Mouse (Mus musculus) forelimb bud, embryonic 11.5 days (tissue): ENCODE data around the gene Gm37240.

Experiments used
- DNase-seq: peaks from one replicate; pipeline ENCODE4 v3.0.0-alpha.2; 2012; ENCODE audit warnings: low read depth, low spot score

Gene Gm37240

DNA sequence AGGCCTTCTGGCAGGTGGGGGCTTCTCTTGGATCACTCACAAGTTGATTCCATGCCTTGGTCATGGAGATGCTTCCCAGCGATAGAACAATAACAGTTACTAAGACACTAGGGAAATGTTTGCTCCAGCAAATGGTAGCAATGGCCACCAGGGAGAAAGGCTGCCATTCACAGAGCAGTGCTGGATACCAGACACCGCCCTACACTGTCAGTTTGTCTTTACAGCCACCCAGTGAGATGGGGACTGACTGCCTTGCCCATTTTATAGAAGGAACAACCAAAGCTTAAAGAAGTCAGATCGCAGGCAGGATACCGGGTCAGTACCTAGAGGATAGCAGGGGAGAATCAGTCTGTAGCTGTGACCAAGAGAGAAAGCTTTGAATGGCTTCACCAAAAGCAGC is 129.9 kb downstream of the Gm37240 start:
- no peak for DNase-seq

DNA sequence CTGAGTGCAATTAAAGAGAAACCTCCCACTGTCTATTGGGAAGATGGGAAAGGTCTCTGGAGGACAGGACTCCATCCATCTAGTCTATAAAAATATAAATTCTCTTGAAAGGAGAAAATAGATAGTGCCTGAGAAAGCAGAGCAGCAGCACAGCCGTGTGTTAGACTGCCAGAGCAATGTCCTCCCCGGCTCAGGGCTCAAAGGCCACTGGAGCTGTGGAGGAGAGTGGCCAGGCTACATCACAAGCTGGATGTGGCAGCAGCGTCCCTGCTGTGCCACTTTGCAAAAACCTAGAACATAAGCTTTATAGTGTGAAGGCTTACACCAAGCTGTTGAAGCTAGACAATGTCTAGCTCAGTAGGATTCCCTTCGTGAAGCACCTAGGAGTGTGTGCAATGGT is 138.0 kb downstream of the Gm37240 start:
- DNase-seq: no peak

DNA sequence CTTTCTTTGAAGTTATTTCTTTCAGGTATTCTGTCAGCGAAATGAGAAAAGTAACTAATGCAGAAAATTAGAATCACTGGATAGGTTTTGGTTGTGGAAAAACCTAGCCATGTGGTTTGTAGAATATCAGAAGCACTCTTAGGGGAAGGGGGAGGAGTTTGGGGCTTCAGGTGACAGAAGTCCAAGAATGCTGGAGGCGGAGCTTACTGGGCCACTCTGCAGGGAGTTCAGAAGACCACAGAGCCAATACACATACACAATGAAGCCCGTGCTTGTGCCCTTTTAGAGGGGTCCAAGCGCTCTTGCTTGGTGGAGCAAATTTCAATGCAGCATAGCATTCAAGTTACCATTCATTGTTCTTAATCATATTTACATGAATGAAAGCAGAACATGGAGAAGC is 138.5 kb downstream of the Gm37240 start:
- no peak for DNase-seq

DNA sequence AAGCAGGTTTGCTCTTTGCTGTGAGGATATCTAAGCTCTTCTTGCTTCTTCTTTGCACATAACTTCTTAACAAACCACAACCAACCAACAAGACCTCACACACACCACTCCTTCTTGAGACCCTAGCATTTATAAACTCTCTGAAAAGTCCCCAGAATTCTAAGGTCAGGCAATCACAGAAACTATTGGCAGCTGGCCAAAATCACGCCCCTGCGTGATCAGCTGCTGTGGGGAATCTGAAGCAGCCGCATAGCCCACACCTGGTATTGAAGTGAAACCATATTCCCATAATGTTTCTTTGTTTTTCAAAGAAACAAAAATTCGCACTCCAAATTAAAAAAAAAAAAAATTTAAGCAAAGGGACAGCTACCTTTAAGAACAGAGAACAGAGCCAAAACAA is 141.2 kb downstream of the Gm37240 start:
- DNase-seq: peak; percentile 46

DNA sequence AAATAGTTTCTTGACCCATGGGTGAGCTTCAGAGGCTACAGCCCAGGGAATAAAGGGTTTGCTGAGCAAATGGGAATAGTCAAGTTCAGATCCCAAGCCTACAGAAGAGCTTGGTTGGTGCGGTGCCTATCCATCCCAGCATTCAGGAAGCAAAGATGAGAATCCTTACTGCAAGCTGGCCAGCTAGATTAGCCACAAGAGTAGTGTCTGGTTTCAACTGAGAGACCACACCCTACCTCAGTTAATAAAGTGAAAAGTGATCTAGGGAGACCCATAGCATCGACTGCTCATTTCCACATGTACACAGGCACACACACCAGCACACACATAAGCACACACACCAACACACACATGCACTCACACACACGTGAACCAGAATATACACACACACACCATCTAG is 145.6 kb downstream of the Gm37240 start:
- no peak for DNase-seq

DNA sequence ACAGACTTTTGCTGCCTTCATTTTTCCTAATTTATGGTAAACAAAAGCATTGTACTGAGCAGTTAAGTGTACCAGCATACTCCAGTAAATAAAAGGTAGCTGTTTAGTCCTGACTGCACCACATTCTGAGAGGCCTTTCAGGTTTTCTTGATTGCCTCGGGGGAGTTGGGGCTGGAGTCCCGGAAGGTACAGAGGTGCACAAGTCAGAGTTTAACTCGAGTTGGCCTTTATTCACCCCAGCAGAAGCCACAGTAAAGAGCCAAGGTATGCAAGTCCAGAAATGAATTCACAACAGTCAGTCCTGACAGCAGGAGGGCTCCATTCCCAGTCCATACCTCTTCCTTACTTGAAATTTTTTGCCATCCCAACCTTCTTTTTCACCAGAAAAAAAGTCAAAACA is 148.7 kb downstream of the Gm37240 start:
- DNase-seq: no peak

DNA sequence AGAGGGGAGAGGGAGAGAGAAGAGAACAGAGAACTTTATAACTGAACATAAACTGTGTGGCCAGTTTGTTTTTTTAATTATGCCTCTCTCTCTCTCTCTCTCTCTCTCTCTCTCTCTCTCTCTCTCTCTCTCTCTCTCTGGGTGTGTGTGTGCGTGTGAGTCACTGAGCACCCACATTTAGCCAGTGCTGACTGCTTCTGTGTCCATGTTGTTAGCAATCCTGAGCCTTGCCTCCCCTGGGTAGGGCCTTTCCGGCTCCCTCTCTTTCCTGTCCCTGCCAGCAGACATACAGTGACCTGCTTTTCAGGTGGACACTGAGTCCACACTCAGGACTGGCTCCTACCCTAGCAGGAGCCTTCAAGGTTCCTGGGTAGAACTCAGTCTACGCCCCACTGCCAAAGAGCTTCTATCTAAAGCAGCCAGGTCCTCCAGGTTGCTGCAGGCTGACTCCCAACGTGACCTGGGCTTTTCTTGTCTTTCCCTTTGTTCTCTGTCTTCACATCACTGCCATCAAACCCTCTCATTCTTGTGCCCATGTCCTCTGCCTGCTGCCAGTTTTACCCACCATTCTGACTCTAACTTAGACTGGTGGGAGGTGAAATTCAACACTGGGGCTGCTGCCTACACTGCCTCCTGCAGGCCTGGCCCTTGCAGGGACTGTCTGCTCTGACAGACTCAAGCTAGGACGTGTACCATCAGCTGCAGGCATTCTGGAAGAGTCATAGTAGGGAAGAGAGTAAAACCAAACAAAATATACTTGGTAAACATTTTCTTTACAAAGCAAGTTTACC is 153.2 kb downstream of the Gm37240 start:
- no peak for DNase-seq

DNA sequence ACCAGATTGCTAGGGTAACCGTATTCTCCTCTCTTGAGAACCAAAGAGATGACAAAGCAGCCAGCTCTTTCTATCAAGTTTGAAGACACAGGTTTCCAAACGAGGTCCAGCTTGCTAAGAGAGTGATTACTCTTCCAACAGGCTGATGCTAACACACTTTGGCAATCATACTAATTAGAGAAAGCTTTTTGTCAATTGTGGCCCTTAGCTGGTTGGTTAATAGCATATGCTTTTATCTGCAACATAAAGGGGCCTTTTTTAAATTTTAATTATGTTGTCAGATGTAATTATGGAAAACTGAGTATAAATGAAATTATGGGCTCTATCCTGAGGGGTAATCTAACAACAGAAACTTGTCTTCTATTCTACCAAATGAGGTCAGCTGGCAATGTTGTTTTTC is 160.1 kb downstream of the Gm37240 start:
- DNase-seq: no peak

DNA sequence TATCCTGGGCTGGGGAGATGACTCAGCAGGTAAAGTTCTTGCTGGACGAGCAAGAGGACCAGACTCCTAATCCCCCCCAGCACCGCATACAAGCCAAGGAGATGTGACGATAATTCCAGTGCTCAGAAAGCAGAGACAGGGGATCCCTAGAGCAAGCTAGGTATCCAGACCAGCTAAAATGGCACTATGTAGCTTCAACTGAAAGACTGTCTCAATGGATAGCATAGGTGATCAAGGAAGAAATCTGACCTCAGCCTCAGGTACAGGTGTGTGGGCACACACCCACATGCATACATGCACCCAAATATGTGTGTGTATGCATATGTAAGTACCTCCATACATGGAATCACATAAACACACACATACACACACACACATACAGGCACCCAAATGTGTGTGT is 161.3 kb downstream of the Gm37240 start:
- no peak for DNase-seq

DNA sequence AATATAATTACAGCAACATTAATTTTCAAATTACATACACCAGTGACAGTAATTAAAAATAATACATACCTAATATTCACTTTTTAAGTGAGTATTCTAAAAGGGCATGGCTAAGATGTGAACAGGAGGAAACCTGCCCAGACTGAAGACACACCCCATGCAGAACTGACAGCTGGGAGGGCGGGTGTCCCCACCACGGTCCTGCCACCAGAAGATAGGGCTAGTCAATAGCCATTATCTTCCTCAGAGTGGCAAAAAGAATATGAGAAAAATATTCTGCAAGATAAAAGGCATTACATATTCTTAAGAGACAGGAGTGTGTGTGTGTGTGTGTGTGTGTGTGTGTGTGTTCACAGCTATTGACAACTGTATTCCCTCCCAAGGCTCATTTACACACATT is 162.2 kb downstream of the Gm37240 start:
- no peak for DNase-seq

DNA sequence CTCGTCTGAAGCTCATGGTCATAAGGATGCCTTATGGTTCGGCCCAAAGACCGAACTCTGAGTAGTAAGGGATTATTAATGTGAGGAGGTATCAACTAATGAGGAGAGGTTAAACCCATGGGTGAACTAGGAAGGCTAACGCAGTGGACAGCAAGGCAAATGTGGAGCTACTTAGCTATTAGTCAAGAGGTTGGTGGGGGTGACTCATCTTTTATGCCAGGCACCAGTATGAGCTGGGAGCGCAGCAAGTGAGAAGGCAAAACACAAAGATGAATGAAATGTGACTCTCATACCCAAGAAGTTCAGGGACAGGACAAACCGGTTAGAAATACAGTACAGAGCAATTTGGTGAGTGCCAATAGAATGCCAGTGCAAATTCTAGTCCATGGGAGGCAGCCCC is 164.7 kb downstream of the Gm37240 start:
- no peak for DNase-seq

DNA sequence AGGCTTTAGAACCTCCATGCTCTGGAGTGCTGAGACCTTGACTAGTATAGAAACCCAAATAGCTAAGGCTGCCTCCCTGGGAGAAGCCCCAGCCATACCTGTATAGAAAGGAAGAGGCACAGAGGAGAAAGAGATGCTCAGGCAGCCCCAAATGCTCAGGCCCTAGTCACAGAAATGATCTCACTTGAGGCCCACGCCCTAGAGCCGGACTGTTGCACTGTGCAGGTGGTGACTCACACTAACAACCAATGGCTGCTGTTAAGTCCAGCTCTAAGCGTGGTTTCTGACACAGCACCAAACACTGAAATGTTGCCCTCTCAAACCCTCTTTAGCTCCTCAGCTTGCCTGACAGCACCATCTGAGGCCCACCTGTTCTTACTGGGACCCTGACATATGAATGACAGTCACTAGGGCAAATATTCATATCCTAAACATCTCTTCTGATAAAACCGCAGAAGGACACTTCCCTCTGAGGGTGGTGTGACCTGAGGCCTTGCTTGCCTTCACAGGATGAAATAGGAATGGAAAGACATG is 171.5 kb downstream of the Gm37240 start:
- DNase-seq: no peak

DNA sequence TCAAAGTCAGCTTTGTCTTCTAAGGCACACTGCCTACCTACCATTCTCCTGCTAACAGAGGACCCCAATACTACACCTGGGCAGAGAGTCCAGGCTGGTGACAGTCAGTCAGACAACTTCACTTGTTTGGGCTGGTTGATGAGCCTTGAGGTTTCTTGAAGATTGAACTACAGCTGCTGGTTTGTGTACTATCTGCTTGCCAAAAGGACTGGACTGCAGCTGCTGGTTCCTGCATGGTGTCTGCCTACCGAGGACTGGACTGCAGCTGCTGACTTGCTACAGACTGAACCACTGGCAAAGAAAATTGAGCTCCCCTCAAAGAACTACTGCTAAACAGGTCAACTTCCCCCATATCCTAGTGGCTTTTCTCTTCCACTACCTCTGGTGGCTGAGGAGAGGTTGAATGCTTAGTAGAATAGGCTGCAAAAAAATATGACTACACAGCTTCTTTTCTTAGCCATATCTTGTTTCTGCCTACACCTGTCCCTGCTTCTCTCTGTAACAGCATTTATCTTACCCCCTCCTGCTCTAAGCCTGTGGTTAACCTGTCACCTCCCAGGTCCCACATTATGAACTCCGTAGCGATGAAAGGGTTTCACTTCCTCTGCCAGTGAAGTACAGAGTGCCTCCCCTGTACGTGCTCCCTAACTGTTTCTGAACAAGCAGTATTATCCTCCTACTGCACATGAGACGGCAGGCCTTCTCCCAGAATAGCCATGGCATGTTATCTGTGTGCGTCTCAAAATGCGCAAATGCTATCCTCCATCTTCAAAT is 173.2 kb downstream of the Gm37240 start:
- no peak for DNase-seq

DNA sequence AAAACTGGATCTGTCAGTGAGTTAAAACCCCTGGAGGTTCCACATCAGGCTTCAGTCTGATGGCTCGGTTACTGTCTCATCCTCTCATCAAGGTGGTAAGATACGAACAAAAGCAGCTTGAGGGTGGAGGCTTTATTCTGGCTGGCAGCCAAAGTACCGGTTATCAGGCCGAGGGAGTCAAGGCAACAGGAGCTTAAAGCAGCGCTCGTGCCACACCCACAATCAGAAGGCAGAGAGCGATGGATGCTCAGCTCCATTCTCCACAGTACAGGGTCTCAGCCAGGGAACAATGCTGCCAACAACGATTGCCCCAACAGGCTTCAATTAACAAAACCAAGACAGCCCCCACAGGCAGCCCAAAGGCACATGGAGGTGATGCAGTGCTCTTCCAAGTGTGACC is 176.6 kb downstream of the Gm37240 start:
- DNase-seq: no peak

DNA sequence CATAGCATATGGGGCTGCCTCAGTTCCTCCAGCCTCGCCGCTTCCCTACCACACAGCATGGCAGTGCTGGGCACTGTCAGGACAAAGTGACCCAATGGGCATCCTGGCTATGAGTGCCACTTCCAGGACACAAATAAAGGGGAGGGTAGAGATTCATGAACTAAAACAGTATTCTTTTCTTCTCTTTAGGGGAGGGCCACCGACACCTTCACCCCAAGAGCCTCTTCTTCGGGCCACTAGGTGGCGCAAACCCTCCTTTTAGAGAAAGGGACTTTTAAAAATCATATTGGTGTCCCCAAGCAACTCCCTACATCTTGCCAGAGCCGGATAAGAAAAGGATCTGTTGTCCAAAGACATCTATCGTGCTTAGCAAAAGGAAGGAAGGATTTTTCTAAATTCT is 179.9 kb downstream of the Gm37240 start:
- DNase-seq: peak; percentile 58

DNA sequence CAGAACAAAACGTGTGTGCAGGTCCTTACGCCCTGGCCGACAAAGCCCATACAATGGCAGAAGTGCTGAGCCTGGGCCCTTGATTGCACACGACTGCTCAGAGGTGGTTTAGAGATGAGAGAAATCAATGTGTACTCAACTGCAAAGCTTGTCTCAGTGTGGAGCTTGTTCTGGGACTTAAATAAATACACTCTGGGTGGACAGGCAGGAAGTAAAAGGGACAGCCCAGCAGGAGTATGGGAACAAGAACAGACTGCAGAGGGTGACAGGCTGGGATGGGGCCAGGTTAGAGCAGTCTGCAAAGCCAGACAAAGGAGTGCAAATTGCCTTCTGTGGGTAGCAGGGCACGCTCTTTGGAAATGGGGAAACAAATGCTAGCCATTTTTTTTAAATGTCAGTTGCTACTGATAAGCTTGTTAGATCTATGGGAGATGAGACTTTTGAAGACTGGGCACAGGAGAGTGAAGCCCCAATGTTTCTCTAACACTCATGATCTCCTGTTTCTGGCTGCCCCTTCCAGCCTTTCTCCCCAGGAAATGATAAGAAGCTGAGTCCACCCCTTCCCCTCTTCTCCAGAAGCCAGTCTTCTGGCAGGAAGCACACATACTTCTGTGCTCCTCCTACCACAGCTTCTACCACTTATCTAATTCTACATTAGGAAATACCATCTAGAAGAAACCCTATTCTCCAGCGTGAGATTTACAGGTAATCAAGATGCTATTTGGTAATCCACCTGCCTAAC is 184.0 kb downstream of the Gm37240 start:
- no peak for DNase-seq

DNA sequence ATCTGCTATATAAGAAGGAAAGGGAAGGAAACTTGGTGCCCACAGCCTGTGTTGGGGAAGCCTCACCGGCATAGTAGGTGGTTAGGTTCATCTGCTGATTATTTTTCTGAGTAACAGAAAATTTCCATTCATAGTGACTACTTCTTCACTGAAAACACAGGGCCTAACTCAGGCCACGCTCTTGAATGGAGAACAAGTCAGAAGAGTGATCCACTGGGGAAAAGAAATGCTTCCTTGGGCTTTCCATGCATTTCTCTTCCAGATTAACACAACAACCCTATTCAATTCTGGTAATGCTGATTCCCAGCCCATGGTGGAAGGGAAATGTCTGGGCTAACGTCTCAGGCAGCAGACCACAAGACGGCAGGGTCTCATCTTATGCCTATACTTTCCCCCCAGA is 188.8 kb downstream of the Gm37240 start:
- DNase-seq: no peak

DNA sequence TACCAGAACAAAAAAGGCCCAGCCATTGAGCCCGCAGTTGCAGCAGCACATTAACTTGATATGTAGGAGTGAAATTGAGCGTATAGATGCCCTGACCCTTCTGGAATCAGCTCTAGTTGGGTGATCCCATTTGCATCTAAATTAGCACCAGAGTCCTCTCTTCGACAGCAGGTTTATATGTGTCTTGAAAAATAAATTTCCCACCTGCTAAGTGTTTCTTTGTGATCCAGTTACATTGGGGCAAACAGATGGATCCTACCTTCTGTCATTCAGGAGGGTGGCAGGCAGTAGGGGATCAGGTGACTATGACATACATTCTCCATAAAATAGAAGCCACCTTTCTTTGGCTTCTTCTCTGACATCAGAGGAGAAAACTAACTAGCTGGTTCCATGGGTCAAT is 192.3 kb downstream of the Gm37240 start:
- no peak for DNase-seq

DNA sequence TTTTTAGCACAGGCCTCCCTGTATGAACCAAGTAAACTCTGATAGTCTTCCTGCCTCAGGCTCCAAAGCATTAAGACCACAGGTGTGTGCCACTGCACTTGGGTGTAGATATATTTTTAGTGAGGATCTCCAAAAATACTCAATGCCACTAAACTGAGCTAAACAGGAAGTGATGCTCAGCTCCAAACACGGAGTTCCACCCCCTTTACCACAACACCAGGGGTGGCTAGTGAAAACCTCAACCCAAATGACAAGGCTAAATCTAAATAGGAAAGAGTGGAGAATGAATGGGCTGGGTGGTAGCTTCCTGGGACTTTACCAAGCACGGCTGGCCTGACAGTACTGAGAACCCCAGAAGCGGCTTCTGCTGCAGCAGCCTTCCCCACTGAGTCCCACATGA is 194.3 kb downstream of the Gm37240 start:
- DNase-seq: no peak

DNA sequence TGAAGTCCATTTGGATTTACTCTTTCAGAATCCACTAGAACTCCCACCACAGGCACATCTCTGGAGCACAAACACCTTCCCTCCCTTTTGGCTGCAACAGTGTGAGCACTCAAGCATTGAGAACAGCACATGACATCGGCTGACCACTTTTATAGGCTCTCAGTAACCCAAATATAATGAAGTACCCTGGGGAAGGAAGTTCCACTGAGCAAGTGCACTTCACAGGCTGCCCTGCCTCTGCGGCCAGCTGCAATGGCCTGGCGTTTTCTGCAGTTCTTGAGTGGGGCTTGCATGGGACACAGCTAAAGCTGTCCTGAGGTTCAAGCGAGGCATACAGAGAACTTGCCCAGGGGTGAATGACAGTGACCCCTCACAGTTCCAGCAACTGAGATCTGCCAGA is 196.2 kb downstream of the Gm37240 start:
- no peak for DNase-seq

DNA sequence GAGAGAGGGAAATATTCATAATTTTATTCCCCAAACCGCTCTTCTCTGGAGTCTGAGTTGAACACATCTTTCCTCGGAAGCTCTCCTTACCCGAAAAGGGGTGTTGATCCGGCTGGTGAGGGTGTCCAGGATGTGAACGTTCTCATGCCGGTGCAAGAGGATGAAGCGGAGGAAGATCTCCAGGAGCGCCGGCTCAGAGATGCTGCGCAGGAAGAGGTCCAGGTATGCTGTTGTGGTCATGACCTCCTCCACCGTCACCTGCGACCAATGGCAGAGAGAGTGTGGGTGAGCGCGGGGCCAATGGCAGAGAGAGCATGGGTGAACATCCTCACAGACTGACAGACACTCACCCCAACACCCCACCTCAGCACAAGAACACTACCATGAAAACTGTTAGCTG is 199.0 kb downstream of the Gm37240 start:
- DNase-seq: no peak

DNA sequence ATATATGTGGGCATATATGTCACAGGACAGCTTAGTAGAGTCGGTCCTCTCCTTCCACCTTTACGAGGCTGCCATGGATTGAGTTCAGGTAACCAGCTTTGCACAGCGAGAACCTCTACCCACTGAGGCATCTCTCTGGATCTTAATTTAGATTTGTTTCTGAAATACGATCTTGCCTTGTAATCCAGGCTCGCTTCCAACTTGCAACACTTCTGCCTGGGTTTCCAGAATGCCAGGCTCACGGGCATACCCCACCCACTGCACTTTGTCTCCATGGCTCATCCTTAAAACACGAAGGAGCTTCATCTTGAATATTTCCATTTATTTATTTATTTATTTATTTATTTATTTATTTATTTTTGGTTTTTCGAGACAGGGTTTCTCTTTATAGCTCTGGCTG is 202.0 kb downstream of the Gm37240 start:
- no peak for DNase-seq
